Mouse (Mus musculus): ENCODE results near the gene Nmt1. TPM values are rescaled to one million over a fixed set of nuclear protein-coding genes. Genes with fewer than 3 reads are reported as not detected.
A peak's percentile ranks its signal among the peaks of the same experiment; 100 is the strongest.

Gene Nmt1
- total and polyA plus RNA-seq, 3 experiments, result 37.1 to 67.2 (median 60.5) TPM

DNA sequence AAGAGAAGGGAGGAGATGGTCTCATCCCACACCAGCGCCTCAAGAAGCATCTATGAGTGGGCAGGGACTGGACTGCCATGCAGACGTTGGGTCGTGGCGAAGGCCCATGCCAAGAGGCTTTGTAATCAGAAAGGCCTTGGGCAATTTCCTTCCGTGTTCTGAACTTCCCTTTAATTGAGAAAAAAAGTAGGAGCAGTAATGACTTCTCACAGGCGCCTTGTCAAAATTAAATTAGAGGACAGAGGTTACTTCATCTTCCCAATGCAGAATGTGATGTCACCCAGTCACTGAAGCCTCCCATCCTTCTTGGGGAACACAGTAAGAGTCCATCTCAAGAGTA is 21.0 kb upstream of the Nmt1 start:
- H3K36me3 ChIP-seq (ENCODE audit: control insufficient read depth, insufficient read depth, low read length), result no peaks in the 10 kb centered on the region; the same call in 1 of the 2 replicates
- H3K27me3 ChIP-seq (ENCODE audit: control insufficient read depth, insufficient read depth, low read length), result no peaks in the 10 kb centered on the region
- intact Hi-C loops (cut with DNase I), result no loop called here
- no peak overlapping the region for H3K9ac ChIP-seq (ENCODE audit: low read depth, low read length)
- H3K4me3 ChIP-seq, result no peak overlapping the region
- peaks cover 14% of the 10 kb centered on the region for H3K4me1 ChIP-seq (ENCODE audit: control insufficient read depth, insufficient read depth, low read length)
- TF ChIP-seq CTCF (IDR thresholded peaks at IDR 0.05) (no peak), EP300 (IDR thresholded peaks at IDR 0.05; ENCODE audit: insufficient read depth, low read depth, low read length) (no peak), POLR2A (IDR thresholded peaks at IDR 0.05; ENCODE audit: insufficient read depth, low read depth, low read length) (0 out of 2 replicates have a peak, but pooled peaks have one; percentile 16)
- no peaks in the 10 kb centered on the region for H3K79me2 ChIP-seq (replicated peaks; ENCODE audit: control insufficient read depth, insufficient read depth, low read length)
- 38% methylated on average over 6 of the region's 6 CpGs for WGBS
- peak overlapping the region; percentile 57 for H3K27ac ChIP-seq
- DNase-seq, result peak; percentile 64 to 66

DNA sequence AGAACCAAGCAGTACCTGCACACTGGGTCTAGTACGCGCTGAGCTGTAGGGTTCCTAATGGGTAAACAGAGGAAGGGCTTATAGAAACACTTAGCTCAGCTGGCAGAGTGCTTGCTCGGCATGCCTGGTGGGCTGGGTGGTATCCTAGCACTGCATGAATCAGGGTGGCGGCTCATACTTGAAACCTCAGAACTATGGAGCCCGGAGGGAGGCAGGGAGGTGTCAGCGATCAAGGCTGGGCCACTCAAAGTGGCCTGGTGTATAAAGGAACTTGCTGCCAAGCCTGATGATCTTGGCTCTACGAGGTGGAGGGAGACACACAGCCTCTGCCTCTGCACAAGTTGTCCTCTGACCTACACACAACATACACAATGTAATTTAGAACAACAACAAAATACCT is 19.4 kb upstream of the Nmt1 start:
- intact Hi-C loops (cut with DNase I), result no loop called here
- no peaks in the 10 kb centered on the region for H3K79me2 ChIP-seq (replicated peaks; ENCODE audit: control insufficient read depth, insufficient read depth, low read length)
- no peak overlapping the region for H3K27ac ChIP-seq
- no peak overlapping the region for H3K9ac ChIP-seq (ENCODE audit: low read depth, low read length)
- DNase-seq, result no peak
- no peaks in the 10 kb centered on the region; the same call in 1 of the 2 replicates for H3K36me3 ChIP-seq (ENCODE audit: control insufficient read depth, insufficient read depth, low read length)
- TF ChIP-seq CTCF (IDR thresholded peaks at IDR 0.05) (no peak), EP300 (IDR thresholded peaks at IDR 0.05; ENCODE audit: insufficient read depth, low read depth, low read length) (no peak), POLR2A (IDR thresholded peaks at IDR 0.05; ENCODE audit: insufficient read depth, low read depth, low read length) (no peak)
- H3K4me1 ChIP-seq (ENCODE audit: control insufficient read depth, insufficient read depth, low read length), result peaks cover 14% of the 10 kb centered on the region
- no peaks in the 10 kb centered on the region for H3K27me3 ChIP-seq (ENCODE audit: control insufficient read depth, insufficient read depth, low read length)
- H3K4me3 ChIP-seq, result no peak overlapping the region
- 76% methylated on average over 7 of the region's 7 CpGs for WGBS

DNA sequence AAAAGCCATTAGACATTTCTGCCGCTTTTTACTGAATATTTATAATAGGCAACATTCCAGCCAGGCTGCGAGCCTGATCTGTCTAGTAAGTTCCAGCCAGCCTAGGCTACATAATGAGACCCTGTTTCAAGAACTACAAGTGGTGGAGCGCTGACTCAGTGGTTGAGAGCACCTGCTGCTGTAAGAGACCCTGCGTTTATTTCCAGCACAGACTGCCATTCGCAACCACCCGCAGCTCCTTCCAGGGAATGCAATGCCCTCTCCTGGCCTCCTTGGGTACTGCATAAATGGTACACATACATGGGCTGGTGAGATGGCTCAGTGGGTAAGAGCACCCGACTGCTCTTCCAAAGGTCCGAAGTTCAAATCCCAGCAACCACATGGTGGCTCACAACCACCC is 18.8 kb upstream of the Nmt1 start:
- Histone ChIP-seq H3K27ac (no peak overlapping the region), H3K36me3 (ENCODE audit: control insufficient read depth, insufficient read depth, low read length) (no peaks in the 10 kb centered on the region; the same call in 1 of the 2 replicates), H3K27me3 (ENCODE audit: control insufficient read depth, insufficient read depth, low read length) (no peaks in the 10 kb centered on the region), H3K79me2 (replicated peaks; ENCODE audit: control insufficient read depth, insufficient read depth, low read length) (no peaks in the 10 kb centered on the region), H3K4me3 (no peak overlapping the region), H3K4me1 (ENCODE audit: control insufficient read depth, insufficient read depth, low read length) (peaks cover 14% of the 10 kb centered on the region), H3K9ac (ENCODE audit: low read depth, low read length) (no peak overlapping the region)
- DNase-seq, result no peak
- TF ChIP-seq CTCF (IDR thresholded peaks at IDR 0.05) (peak; percentile 53), POLR2A (IDR thresholded peaks at IDR 0.05; ENCODE audit: insufficient read depth, low read depth, low read length) (no peak), EP300 (IDR thresholded peaks at IDR 0.05; ENCODE audit: insufficient read depth, low read depth, low read length) (no peak)
- WGBS, result 94% methylated on average over 8 of the region's 8 CpGs
- intact Hi-C loops (cut with DNase I), result no loop called here

DNA sequence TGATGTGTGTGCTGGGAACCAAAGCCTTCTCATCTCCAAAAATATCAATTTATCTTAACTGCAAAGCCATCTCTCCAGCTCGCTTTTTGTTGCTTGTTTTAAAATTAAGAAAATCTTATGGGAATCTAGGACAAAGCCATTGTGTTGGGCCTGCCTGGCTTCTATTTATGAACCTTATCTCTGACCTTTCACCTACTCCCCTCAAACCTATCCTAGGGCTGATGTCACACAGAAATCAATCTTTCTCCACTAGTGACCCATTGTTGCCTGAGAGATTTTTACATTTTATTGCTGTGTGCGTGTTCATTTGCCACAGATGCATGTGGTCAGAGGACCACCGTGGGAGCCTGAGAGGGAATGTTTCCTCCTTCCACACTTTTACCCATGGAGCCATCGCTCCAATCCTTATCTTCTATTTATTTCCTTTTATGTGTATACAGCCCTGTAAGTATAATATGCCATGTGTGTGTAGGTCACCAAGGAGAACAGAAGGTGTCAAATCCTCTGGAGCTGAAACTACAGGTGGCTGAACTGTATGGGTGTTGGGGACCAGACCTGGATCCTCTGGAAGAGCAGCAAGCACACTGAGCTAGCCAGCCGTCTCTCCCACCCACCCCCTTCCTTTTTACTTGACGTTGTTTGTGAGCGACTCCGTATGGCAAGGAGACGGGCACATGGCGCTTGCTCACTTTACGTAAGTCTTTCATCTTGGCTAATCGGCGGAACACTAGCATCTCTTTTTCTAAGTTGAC is 17.4 kb upstream of the Nmt1 start:
- Histone ChIP-seq H3K27ac (peak overlapping the region; percentile 64), H3K79me2 (replicated peaks; ENCODE audit: control insufficient read depth, insufficient read depth, low read length) (no peaks in the 10 kb centered on the region), H3K27me3 (ENCODE audit: control insufficient read depth, insufficient read depth, low read length) (no peaks in the 10 kb centered on the region), H3K4me3 (no peak overlapping the region), H3K9ac (ENCODE audit: low read depth, low read length) (no peak overlapping the region), H3K36me3 (ENCODE audit: control insufficient read depth, insufficient read depth, low read length) (no peaks in the 10 kb centered on the region; the same call in 1 of the 2 replicates), H3K4me1 (ENCODE audit: control insufficient read depth, insufficient read depth, low read length) (peaks cover 9% of the 10 kb centered on the region)
- TF ChIP-seq CTCF (IDR thresholded peaks at IDR 0.05), result no peak
- TF ChIP-seq EP300 (IDR thresholded peaks at IDR 0.05; ENCODE audit: insufficient read depth, low read depth, low read length), result no peak
- TF ChIP-seq POLR2A (IDR thresholded peaks at IDR 0.05; ENCODE audit: insufficient read depth, low read depth, low read length), result no peak
- intact Hi-C loops (cut with DNase I), result no loop called here
- 68% methylated on average over 13 of the region's 13 CpGs for WGBS
- DNase-seq, result no peak

DNA sequence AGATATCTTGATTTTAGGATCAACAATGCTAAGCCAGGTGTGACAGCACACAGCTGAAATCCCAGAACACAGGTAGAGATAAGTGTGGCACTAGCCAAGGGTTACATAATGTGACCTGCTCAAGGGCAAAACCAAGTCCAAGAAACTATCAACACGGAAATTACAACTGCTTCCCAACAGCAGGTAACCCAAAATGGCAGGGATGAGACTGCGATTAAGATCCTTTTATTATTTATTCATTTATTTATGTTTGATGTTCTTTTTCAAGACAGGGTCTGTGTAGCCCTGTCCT is 16.8 kb upstream of the Nmt1 start:
- Histone ChIP-seq H3K36me3 (ENCODE audit: control insufficient read depth, insufficient read depth, low read length) (no peaks in the 10 kb centered on the region; the same call in 1 of the 2 replicates), H3K79me2 (replicated peaks; ENCODE audit: control insufficient read depth, insufficient read depth, low read length) (no peaks in the 10 kb centered on the region), H3K27ac (peak overlapping the region; percentile 64; the same call in 1 of the 2 replicates), H3K27me3 (ENCODE audit: control insufficient read depth, insufficient read depth, low read length) (no peaks in the 10 kb centered on the region), H3K9ac (ENCODE audit: low read depth, low read length) (no peak overlapping the region), H3K4me1 (ENCODE audit: control insufficient read depth, insufficient read depth, low read length) (peaks cover 11% of the 10 kb centered on the region), H3K4me3 (no peak overlapping the region)
- 76% methylated on average over 2 of the region's 2 CpGs for WGBS
- intact Hi-C loops (cut with DNase I), result no loop called here
- no peak for DNase-seq
- TF ChIP-seq EP300 (IDR thresholded peaks at IDR 0.05; ENCODE audit: insufficient read depth, low read depth, low read length) (no peak), POLR2A (IDR thresholded peaks at IDR 0.05; ENCODE audit: insufficient read depth, low read depth, low read length) (no peak), CTCF (IDR thresholded peaks at IDR 0.05) (no peak)
